Mouse (Mus musculus): ENCODE results near the gene Gimap3.

The Gimap3 gene

DNA sequence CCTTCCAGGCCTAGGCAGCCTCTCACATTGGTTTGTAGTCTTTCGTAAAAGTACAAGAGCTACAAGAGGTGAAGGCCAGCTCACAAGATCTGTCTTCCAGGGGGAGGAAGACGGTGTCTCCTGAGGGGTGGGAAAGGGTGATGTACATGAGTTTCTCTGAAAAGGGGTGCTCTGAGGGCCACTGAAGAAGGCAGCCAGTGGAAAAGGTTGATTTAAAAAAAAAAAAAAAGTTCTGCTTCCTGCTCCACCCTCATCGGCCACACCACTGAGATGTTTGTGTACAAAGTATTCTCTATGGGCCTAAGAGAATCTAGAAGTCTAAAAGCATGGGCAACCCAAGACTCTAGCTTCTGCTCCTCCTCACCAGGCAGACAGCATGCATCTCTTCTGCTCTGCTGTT is at the start of gene Gimap3:
TSS of gene Gimap3 (minus strand) at position 156 of the 400 bp plus-strand sequence.
- CTCF ChIA-PET: interaction anchor here (0.6 to 3.2 kb wide), 8 partner anchors 24 to 128 kb away, joined by 3 to 24 read pairs (median 4); partner anchors contain the start of genes Gimap8 and Gimap9

DNA sequence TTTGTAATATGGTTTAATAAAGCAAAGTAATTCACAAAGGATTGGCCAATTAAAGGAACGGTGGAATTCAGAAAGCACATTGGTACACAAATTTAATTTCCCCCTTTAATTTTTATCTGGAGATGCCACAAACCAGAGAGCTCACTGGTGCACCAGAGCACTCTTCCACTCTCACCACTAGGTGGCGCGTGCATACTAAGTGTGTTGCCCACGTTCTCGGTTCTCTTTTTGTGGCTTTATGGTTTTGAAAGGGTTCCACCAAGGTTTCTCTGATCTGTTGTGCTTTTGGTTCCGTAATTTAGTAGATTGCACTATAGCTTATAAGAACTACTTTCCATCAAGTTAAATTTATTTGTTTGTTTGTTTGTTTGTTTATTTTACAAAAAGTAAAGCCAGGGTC is 47.2 kb upstream of the Gimap3 start:
- CTCF ChIA-PET: interaction anchor here (0.9 to 1.0 kb wide), 2 partner anchors 17 to 172 kb away, joined by 3 read pairs; no protein-coding TSS in a partner anchor

DNA sequence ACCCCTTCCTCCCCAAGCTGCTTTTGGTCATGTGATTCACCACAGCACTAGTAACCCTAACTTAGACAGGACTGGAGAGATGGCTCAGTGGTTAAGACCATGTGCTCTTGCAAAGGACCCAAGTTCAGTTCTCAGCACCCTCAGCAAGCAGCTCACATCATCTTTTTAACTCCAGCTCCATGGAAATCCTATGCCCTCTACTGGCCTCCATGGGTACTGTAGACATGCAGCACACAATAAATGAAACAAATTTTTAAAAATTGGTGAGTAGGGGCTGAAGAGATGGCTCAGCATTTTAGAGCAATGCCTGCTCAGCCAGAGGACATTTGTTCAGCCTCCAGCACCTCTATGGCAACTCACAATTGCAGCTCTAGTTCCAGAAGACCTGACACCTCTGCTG is 44.4 kb upstream of the Gimap3 start:
- CTCF ChIA-PET: interaction anchor here (0.7 kb wide), 1 partner anchor 286 kb away, joined by 6 read pairs; no protein-coding TSS in a partner anchor

DNA sequence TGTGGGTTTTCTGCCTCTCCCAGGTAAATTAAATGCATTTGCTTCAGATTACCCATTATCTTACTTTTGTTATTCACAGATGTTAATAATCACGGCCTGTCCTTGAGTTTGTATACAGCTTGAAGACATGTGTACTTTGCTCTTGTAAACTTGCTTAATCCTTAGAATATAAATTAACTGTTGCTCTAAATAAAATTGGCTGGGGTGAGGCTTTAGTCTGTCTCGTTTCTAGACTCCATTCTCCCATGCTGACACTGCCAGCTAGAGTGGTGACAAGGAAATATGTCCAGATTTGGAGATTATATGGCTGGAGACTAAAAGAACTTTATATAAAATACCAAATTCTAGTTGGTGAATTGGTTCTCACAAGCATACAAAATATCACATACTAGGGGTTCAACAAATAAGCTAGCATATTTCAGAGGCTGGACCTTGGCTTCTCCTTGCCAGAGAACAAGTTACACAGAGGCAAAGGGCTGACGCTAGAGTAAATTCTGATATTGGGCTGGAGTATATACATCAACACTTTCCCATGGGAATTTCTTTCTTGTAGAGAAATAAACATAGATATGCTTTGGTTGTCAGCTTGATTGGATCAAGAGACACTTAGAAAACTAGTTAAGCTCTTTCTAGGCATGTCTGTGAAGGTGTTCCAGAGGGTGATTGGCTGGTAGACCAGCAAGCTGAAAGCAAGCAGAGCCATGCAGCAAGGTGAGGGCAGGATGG is 39.0 kb upstream of the Gimap3 start:
- CTCF ChIA-PET: no interaction called here

DNA sequence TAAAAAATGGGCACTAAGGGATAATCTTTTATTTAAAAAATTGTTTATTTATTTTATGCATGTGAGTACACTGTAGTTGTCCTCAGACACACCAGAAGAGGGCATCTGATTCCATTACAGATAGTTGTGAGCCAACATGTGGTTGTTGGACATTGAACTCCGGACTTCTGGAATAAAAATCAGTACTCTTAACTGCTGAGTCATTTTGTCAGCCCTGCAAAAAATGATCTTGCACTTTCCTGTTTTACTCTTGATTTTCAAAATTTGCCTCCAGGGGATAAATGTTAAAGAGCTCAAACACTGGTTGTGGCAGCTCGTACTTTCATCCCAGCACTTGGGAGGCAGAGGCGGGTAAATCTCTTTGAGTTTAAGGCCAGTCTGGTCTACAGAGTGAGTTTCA is 36.1 kb upstream of the Gimap3 start:
- CTCF ChIA-PET: no interaction called here

DNA sequence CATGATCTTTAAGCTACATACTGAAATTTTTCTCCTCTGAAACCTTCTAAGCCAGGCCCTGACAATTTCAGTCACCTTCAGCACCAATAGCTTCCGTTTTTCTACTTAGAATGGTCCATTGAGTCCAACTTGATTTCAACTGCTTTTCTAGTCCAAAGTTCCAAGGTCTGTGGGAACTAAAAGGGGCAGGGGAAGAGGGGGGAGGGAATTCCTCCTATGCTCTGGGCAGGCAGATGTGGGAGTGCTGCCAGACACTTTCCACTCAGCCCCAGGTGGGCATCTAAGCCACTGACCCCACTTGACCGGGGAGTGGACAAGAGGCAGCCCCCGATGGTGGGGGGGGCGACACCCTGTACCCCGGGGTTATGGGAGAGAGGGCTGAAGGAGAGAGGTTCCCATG is 33.7 kb upstream of the Gimap3 start:
- CTCF ChIA-PET: interaction anchor here (0.6 kb wide), 1 partner anchor 36 kb away, joined by 3 read pairs; no protein-coding TSS in a partner anchor

DNA sequence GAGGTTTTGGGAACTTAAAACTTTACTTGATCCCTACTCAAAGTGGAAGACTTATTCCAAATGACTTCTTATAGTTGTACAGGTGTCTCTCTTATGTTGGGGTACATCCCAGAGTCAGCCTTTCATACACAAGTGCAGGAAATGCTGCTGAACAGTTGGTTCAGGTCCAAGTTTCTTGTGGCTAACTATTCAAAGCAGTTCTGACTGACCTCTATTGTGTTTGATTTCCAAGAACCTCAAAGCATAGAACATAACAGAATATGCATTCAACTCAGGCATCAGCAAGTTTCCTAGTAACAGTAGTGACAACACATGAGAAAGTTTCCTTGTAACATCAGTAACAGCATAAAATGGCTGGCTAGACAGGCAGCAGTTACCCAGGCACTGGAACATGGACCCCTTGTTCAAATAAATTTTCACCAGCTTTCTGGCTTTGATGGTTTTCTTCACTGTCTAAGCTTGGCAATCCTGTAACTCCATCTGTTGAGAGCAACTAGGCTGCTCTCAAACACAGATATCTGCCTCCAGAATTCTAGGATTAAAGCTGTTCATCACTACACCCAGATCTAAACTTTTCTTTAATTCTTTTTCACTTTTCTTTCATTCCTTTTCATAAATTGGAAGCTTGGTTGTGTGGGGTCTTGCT is 32.9 kb upstream of the Gimap3 start:
- CTCF ChIA-PET: no interaction called here

DNA sequence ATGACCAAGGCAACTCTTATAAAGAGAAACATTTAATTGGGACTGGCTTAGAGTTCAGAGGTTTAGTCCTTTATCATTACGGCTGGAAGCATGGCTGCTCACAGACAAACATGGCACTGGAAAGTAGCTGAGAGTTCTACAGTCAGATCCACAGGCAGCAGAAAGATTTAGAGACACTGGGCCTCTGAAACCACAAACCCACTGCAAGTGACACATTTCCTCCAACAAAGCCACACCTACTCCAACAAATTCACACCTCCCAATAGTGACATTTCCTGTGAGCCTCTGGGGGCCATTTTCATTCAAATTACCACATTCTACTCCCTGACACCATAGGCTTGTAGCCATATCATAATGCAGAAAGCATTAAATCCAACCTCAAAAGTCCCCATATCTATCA is 31.2 kb upstream of the Gimap3 start:
- CTCF ChIA-PET: interaction anchor here (0.7 kb wide), 1 partner anchor 44 kb away, joined by 4 read pairs; no protein-coding TSS in a partner anchor

DNA sequence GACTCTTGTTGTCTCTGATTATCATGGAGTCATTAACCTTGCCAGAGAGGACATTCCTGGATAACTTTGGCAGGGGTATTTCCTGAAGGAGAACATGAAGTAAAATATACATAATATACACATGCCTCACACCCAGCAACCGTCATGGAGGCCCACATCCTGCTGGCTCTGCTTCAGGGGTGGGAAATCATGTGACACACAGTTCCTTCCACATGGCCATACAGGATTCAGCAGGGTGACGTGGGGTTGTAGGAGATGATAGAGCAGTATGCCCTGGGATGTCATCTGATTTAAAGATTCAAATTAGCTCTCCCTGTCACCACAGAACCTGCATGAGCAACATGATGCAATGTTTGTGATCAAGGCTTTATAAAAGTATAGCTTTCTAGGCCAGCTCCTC is 17.2 kb upstream of the Gimap3 start:
- CTCF ChIA-PET: no interaction called here

DNA sequence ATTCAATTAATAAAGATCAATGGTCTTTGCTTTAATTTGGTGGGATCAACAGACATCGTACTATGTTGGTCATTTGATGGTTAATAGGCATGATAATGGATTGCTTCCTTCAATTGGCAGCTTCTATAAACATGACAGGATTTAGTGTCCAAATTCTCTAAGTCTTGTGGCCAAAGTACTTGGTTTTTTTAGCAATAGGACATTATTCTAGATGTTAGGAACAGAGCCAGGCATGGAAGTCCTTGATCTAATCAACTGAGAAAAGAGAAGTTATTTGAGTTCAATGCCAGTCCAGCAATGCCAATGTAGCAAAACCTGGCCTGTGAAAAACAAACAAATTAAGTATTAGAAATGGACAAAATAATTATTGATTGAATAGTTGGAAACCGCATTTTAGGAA is 14.9 kb upstream of the Gimap3 start:
- CTCF ChIA-PET: no interaction called here

DNA sequence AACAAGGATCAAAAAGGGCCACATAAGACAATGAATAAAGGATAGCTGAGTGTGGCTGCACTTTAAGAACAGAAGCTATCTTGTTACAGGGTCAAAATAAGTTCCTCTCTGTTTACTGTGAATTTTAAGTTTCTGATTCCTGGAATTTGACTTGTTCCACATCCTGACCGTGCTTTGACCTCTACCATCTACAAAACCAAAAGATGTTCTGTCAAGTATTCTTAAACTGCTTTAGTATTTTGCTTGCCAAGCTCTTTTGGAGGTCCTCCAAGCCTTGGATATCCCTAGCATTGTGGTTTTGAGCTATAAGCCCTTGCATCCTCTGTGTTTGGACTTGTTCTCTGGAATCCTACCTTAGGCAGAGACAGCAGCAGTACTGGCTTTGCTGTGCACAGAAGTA is 14.5 kb upstream of the Gimap3 start:
- CTCF ChIA-PET: no interaction called here

DNA sequence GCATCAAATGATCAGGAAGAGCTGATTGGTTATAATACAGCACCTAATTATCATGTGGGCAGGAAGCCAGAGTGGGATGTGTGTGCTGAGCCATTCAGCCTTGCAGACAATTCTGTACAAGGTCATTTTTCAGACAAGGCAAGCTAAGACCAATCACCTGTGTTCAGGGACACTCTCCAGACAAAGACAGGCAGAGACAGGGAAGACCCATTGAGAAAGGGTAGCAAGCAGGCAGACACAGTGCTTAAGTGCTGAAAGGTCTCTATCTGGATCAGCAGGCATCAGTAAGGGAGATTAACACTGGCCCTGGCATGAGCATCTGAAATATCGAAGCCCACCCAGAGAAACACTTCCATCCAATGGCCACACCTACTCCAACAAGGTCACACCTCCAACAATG is 13.8 kb upstream of the Gimap3 start:
- CTCF ChIA-PET: no interaction called here

DNA sequence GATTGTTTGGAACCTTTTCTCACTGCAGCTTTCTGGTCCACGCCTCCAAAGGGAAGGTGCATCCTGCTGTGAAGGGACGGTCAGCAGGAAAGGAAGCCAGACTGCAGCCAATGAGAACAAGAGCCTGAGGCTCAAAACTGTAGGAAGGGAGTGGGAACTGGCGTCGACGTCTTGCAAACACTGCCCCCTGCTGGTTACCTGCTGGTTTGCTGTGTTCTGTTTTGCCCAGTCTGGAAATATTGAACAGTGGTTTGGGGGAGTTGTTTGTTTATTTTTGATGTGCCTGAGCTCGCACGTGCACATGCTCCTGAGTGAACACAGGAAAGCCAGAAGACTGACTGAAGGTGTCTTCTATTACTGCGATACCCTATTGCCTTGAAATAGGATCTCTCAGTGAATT is 1.4 kb upstream of the Gimap3 start:
- CTCF ChIA-PET: interaction anchor here (0.7 to 3.2 kb wide), 5 partner anchors 39 to 129 kb away, joined by 3 to 24 read pairs (median 6); partner anchors contain the start of gene Gimap8

DNA sequence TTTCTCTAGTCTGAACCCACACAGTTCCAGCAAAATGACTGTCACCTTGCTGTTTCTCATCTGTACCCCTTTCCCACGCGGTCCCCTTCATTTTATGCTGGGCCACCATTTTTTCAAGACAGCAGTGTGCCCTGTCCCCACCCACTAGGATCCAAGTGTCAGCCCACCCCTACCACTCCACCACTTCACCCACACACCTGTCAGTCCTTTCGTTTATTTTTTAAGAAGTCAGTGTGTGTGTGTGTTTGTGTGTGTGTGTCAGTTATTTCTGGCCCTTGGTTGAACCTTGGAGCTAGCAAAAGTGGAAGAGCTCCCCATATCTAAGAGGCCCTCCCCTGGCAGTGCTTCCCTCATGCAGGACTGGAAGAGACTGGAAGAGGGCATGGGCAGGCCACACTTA is 1.7 kb downstream of the Gimap3 start:
- CTCF ChIA-PET: interaction anchor here (0.5 to 1.3 kb wide), 3 partner anchors 22 to 122 kb away, joined by 3 to 4 read pairs (median 3); partner anchors contain the start of gene Gimap8

DNA sequence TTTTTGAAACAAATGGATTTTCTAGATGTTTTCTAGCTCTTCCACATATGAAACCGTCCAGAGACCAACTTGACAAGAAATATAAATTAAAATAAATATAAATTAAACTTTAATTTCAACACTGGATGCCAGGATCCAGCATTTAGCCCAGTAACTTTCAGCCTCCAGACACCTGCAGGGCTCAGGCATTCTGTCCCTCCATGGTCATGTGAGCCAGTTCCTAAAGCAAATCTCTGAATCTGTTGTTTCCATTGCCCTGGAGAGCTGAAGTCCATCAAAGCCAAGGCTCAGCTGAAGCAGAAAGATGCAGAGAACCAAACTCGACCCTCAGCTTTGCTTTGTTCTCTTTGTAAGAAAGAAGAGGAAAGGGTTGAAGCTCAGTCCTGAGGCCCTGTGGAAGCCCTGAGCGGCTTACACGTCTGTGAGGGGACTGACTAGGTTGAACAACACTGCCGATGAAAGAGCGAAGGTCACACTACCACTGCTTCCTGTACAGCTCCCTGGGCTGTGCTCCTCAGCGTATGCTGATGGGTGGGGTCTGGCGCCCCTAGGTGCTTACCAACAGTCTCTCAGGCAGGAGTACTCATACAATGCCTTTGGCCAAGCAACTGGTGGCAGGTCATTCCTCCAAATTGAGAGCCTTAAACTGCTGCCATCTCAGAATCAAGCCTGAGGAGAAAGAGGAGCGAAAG is 2.3 kb downstream of the Gimap3 start:
- CTCF ChIA-PET: interaction anchor here (0.5 to 1.3 kb wide), 6 partner anchors 21 to 290 kb away, joined by 3 to 4 read pairs (median 3); partner anchors contain the start of gene Gimap8

DNA sequence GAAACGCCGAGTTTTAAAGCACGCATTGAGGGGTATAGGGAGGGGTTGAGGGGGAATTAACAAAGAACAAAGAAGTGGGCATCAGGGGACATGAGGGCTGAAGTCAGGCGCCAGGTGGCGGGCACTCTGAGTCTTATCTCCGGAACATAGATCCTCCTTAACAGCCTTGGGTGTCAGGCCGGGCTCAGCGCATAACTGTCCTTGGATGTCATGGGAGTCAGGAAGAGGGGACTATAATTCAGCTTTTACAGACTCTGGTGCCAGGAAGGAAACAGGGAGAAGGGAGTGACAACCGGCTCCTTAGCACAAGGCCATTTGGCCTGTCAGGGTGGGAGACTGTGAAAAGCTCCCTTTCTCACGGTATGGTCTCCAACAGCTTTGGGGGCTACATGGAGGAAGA is 6.2 kb downstream of the Gimap3 start:
- CTCF ChIA-PET: no interaction called here

DNA sequence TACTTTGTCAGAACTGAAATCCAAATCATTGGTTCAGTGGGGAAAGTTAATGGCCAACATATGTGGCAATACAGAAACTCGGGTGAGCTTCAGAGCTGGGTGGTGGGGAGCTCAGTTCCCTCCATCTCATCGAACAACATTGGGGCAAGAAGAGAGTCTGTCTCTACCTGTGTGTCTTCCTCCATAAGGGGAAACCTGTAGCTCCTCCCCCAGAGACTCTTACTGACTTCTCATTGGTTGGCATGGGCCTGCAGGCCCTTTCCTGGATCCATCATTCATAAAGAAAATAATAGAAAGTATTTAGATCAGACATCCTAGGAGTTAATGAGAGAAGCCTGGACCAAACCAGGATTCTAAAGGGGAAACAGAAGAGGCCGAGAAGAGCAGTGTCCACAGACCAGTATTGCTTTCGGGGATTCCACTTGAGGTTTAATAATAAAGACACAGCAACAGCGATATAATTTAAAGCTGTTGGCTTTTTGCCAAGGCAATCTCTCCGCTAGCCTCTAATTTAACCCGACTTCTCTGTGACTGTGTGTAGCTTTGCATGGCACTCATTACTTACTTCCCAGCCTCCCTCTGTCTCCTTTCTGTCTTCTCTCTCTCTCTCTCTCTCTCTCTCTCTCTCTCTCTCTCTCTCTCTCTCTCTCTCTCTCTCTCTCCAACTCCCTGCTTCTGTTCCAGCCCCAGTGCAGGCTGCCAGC is 6.9 kb downstream of the Gimap3 start:
- CTCF ChIA-PET: no interaction called here

DNA sequence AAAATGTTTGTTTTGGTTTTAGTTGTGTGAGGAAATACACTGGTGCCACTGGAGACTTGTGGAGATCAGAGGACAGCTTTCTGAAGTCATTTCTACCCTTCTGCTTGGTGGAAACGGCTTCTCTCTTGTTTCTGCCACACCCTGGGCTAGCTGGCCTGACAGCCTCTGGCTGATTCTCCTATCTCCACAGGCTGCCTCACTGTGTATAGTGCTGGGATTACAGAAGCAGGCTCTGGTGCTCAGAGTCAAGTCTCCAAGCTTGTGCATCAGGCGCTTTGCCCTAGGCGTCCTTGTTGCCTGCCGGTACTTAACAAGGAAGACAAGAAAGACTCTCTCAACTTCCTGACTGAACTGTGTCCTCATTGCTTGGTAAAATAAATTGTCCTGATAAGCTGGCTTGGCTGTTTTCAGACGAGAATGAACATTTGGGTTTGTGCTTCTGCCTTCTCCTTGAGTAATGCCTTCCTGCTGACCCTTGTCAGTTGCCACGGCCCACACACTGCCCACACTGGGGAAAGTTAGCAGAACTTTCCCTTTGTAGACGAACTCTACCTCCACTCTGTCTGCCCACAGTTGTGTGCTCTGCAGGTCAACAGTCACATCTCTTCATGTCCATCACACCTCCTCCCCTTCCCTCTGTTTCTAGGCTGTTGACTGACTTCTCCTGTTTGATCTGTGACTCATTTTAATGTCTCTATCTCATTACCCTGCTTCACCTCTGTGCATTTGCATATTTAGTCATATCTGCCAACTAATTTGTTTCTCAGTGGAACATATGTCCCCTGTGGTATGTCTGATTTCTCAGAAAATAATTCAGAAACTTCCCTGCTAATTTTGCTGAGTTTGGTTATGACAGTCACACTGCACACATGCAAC is 23.3 kb downstream of the Gimap3 start:
- CTCF ChIA-PET: interaction anchor here (0.5 to 0.7 kb wide), 3 partner anchors 13 to 24 kb away, joined by 3 to 5 read pairs (median 3); no protein-coding TSS in a partner anchor

DNA sequence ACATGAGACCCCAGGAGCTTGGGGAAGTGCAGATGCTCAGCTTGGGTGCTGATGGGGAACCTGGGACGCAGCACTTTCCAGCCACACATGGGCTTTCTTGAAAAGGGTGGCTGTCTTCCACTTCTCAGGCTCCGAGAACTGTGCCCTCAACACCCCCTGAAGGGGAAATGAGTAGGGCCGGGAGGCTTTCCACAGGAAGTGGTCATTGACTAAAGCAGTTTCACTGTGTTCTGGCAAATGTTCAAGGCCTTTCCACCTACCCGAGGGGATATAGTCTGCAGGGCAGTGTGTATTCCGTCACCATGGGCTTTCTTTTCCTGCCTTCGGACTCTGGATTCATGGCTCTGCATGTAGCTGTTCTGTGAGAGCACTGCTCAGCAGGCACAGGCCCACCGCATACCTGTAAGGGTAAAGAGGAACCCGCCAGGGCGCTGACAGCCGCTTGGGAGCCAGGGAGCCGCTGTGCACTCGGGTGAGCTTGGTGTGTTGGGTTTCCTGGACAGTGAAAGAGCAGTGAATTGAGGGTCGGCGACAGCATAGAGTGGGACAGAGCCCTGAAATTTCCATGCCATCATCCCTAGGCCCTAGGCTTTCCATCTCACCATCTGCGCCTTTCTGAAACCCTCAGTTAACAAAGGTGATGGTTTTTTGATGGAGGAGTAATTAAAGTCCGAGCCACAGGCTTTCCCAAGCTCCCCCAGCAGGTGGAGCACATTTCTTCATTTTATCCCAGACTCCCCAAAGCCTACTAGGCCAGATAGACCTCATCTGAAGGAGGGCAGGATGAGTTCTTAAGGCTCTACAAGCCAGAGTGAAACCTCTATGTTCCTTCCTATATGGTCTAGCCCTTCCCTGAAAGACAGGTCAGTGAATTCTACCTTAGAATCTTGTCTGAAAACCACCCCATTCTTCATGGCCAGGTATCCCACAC is 24.4 kb downstream of the Gimap3 start, which contains the start of gene Gimap5:
TSS of gene Gimap5 (plus strand) at position 239 of the 931 bp plus-strand sequence.
- CTCF ChIA-PET: interaction anchor here (0.6 to 0.9 kb wide), 3 partner anchors 23 to 99 kb away, joined by 3 to 4 read pairs (median 4); partner anchors contain the start of gene Gimap8

Data from spleen, embryonic (tissue).